Mouse (Mus musculus) left cerebral cortex, postnatal 14 days (tissue): ENCODE measurements around the gene Mex3d. TPM values are rescaled to one million over a fixed set of nuclear protein-coding genes. Genes with fewer than 3 reads are reported as not detected.

ENCODE experiments used
- DNase-seq, 2 experiments: peaks; one replicate each; pipeline ENCODE4 v3.0.0; 2021 to 2022; ENCODE audit warnings: low spot score in 2 of 2, mixed read lengths in 1 of 2
- intact Hi-C: fragments of 180-260 bp; cut with DNase I; formaldehyde crosslinking; loops from one replicate; pipeline ENCODE4 v1.15.1; 2025
- long read RNA-seq, 2 experiments: library from polyadenylated mRNA; stranded (forward); transcript quantifications; one replicate each; pipeline ENCODE4 v2.0.0; 2021
- total RNA-seq, 2 experiments: library from RNA; stranded (reverse); gene quantifications; 2 replicates each; pipeline ENCODE4 v1.2.3; 2021

Gene Mex3d
- total RNA-seq: 10 to 100 TPM; 19.9 to 24.1 TPM
- long read RNA-seq, experiment 1, partial matches to known transcripts: 0 of 7 reads
- long read RNA-seq, experiment 1, other reads (novel, unspliced or antisense): 2 of 7 reads
- long read RNA-seq, experiment 2, transcript Mex3d-201 (2 exons, 3,266 nt): major isoform, 5 of 9 reads
- long read RNA-seq, experiment 2, partial matches to known transcripts: 0 of 9 reads
- long read RNA-seq, experiment 2, other reads (novel, unspliced or antisense): 4 of 9 reads

- intact Hi-C loops: no loop called here
- DNase-seq: peak; percentile 79 to 91
These were observed at the start of gene Mex3d for GRCm38 (mm10) chr10:80387522-80387959. Gene Mex3d (minus strand): TSS chr10:80387659.

GRCm38 (mm10) chr10:80436276-80436675 lies 48.8 kb upstream of the Mex3d start:
- intact Hi-C loops: no loop called here
- no peak for DNase-seq

GRCm38 (mm10) chr10:80435764-80436163 lies 48.3 kb upstream of the Mex3d start:
- DNase-seq: no peak
- intact Hi-C loops: no loop called here

DNA sequence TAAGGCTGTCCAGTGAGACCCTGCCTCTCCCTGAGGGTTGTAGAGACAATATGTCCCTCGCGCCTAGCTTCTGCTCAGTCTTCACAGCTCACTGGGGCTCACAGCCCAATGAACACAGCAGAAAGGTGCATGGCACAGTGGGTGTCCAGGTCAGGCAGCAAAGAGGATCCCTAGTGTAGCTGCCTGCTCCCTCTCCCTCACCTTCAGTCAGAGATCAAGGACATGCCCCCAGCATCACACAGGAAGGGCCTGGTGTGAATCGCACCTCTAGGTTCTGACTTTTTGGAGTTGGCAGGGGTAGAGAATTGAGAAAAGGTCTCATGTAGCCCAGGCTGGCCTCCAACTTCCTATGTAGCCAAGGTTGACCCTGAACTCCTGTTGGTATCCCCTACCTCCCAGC lies 47.4 kb upstream of the Mex3d start:
- intact Hi-C loops: no loop called here

GRCm38 (mm10) chr10:80434233-80434592 lies 46.8 kb upstream of the Mex3d start:
- intact Hi-C loops: no loop called here
- DNase-seq: no peak

More for the DNA sequence above, 47.4 kb upstream of the Mex3d start:
- DNase-seq: no peak

- peak; percentile 96 to 99 for DNase-seq
- intact Hi-C loops: no loop called here
These were observed 46.2 kb upstream of the Mex3d start, which contains the start of gene Tcf3 for GRCm38 (mm10) chr10:80433513-80434232. Gene Tcf3 (minus strand): TSS chr10:80433647.

- intact Hi-C loops: no loop called here
- DNase-seq: peak in 1 of 2 experiments; percentile 27
These were observed 45.6 kb upstream of the Mex3d start for GRCm38 (mm10) chr10:80432936-80433512.

DNA sequence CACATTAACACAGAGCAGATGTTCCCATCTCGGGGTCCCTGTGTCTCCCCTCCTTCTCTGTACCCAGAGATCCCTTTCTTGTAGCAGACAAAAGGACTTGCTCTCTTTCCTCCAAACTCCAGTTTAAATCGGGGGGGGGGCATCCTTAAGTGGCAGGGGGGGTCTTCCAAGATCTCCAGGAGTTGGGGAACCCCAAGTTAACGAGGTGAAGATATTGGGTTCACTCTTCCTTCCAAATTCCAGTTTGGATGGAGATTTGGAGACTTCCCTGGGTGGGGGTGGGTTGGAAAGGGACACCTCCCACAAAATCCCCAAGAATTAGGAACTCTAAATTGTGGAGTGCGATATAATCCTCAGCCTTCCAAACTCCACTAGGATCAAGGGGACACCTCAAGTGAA lies 44.9 kb upstream of the Mex3d start:
- intact Hi-C loops: no loop called here
- no peak for DNase-seq

- intact Hi-C loops: no loop called here
- DNase-seq: no peak
These were observed 44.3 kb upstream of the Mex3d start for GRCm38 (mm10) chr10:80431570-80432386.

DNA sequence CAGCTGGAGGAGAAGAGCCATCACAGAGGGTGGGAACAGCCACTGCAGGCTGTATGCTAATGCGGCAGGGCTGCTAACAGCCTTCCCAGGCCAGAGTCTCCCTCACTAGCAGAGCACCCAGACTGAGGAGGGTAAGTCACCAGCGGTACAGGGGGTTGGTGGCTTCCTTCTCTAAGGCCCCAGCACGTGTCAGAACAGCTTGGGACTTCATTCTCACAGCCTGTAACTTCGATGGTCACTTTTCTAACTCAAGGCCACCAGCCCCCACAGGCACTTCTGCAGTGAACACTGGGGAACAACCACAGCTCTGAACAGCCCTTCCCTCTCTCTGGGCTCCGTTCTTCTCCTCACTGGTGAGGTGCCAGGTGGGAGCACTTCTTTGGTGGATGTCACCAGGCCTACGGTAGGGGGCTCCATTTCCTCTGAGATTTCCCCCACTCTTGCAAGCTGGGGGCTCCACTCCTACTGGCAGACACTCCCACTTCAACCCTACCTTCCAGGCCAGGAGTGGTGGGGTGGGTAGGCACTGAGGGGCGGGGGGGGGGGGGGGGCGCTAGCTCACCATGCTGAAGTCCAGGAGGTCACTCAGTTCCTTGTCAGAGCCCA lies 43.0 kb upstream of the Mex3d start:
- no peak for DNase-seq
- intact Hi-C loops: no loop called here

DNA sequence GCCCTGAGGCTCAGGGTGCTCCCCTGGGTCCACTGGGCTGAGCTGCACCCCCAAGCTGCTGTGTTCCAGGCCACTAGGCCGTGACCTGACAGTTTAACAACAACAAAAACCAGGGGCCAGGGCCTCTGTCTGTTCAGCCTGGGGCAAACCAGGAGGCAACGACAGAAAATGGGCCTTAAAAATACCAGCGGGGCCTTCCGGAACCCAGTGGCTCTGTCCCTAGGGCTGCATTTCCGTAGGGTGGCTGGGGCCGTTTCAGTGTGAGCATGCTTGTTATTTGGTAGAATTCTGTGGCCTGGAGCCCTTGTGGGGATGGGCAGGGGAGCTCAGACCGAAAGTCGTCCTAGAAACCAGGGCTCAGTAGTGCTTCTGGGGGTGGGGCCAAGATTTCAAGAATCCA lies 42.3 kb upstream of the Mex3d start:
- DNase-seq: no peak
- intact Hi-C loops: no loop called here

DNA sequence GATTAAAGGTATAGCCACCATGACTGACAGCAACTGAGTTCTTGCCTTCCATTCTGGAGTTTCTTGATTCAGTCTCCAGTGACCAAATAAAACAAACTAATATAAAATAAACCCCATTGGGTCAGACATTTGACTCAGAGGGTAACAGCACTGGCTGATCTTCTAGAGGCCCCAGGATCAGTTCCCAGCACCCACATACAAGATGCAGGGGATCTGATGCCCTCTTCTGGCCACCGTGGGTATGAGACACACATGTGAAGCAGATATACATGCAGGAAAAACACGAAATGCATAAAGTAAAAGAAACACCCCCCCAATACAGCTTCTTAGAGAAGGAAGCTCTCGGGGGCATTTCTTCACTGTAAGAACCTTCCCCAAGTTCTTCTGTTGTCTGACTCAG lies 37.6 kb upstream of the Mex3d start:
- no peak for DNase-seq
- intact Hi-C loops: no loop called here

DNA sequence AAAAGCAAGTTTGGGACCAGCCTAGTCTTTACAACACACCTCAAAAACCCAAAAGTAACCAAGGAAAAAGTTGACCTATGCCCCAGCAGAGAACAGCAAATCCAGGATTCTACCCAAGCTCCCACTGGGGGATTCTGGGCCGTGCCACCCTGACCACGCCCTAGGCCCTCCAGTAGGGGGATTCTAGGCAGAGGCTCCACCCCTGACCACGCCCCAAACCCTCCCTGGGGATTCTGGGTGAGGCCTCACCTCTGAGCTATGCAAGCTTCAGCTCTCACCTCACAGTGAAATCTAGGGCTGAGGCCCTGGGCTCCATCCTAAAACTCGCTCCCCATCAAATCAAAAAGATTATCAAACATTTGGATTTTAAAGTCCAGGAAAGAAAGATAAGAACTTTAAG lies 36.1 kb upstream of the Mex3d start:
- no peak for DNase-seq
- intact Hi-C loops: no loop called here

- DNase-seq: no peak
- intact Hi-C loops: no loop called here
These were observed 34.4 kb upstream of the Mex3d start for GRCm38 (mm10) chr10:80421651-80422472.

DNA sequence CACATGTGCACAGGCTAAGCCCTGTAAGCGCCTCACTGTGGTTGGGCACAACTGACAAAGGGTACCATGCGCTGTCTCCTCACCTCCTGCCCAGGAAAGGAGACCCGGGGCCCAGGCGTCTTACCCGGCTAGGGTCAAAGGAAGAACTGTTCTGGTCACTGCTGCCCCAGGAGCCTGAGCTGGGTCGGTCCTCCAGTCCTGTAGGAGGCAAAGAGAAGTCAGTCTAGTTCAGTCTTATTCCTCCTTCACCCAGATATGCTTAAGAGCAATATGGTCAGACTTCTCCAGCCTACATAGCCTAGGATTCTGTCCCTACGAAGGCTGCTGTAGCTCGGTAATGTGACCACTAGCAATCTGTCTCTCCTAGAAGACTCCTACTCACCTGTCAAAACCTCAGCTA lies 33.7 kb upstream of the Mex3d start:
- DNase-seq: no peak
- intact Hi-C loops: no loop called here

DNA sequence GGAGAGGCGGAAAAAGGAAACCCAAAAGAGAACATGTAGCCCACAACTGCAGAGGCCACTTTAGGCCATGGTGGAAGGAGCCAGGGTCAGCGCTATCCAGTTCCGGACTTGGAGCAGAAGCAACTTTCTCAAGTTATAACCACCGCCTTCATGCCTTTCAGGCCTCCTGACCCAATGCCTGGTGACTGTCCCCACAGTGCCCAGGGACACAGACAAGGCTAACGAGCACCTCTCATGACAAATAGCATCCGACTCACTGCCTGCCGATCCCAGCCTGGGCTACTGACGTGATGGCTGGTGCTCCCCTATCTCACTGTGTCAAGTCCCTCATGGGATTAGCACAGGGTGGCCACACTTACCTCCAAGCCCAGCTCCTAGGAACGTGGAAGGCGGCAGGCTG lies 33.3 kb upstream of the Mex3d start:
- intact Hi-C loops: no loop called here
- DNase-seq: no peak

GRCm38 (mm10) chr10:80419419-80419818 lies 32.0 kb upstream of the Mex3d start:
- intact Hi-C loops: no loop called here
- no peak for DNase-seq

DNA sequence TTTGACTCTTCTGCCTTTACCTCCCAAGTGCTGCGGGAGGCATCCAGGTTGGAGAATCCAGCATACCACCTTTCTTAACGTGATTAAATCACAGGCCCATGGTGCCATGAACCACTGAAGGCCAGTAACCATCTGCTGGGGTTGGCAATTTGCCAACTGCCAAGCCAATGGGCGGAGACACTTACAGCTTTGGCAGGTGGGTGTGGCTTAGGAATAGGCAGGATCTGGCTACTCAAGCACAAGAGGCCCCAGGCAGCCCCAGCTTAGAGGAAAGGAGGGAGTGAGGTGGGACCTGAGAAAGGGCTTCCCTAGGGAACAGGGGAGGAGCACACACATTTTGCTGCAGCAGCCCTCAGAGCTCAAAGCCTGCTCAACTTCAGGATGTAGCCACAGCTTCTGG lies 30.9 kb upstream of the Mex3d start:
- intact Hi-C loops: no loop called here
- DNase-seq: no peak

GRCm38 (mm10) chr10:80417841-80418240 lies 30.4 kb upstream of the Mex3d start:
- intact Hi-C loops: no loop called here
- no peak for DNase-seq
